Mouse (Mus musculus) lung, postnatal 25 days (tissue): ENCODE measurements at regions not wholly inside any gene's neighbourhood (a gene's known extent, or its start where the extent isn't known, plus 50 kb on each side); places are given as distances from the start of the nearest gene placed in this dataset.
A peak's percentile ranks its signal among the peaks of the same experiment; 100 is the strongest.

ENCODE experiments used
- DNase-seq: peaks from one replicate; pipeline ENCODE4 v3.0.0; 2022; ENCODE audit warnings: low spot score

- DNase-seq = no peak
Measured at GRCm38 (mm10) chr8:11979056-11979455, 138.8 kb downstream of the Tex29 start.

- DNase-seq = no peak
Measured at GRCm38 (mm10) chr8:11981458-11981857, 141.2 kb downstream of the Tex29 start.

GRCm38 (mm10) chr8:11990024-11990423, 149.8 kb downstream of the Tex29 start:
- DNase-seq = no peak

- DNase-seq = peak; percentile 55
Measured at GRCm38 (mm10) chr8:11999736-12000458, 159.6 kb downstream of the Tex29 start.

- no peak for DNase-seq
Measured at GRCm38 (mm10) chr8:12000459-12000789, 160.2 kb downstream of the Tex29 start.

- no peak for DNase-seq
Measured at GRCm38 (mm10) chr8:12004241-12004640, 164.0 kb downstream of the Tex29 start.

GRCm38 (mm10) chr8:12012769-12013168, 172.5 kb downstream of the Tex29 start:
- DNase-seq = no peak

GRCm38 (mm10) chr8:12017750-12018149, 177.5 kb downstream of the Tex29 start:
- DNase-seq = peak; percentile 38

GRCm38 (mm10) chr8:12019272-12019671, 179.0 kb downstream of the Tex29 start:
- DNase-seq = no peak

GRCm38 (mm10) chr8:12023669-12024390, 183.6 kb downstream of the Tex29 start:
- no peak for DNase-seq

- no peak for DNase-seq
Measured at GRCm38 (mm10) chr8:12030363-12031116, 190.3 kb downstream of the Tex29 start.

- DNase-seq = no peak
Measured at GRCm38 (mm10) chr8:12031796-12032195, 191.5 kb downstream of the Tex29 start.

- DNase-seq = no peak
Measured at GRCm38 (mm10) chr8:12032386-12032785, 192.1 kb downstream of the Tex29 start.

- no peak for DNase-seq
Measured at GRCm38 (mm10) chr8:12036349-12036748, 196.1 kb downstream of the Tex29 start.

- DNase-seq = no peak
Measured at GRCm38 (mm10) chr8:12040924-12041323, 200.7 kb downstream of the Tex29 start.

GRCm38 (mm10) chr8:12041662-12042061, 201.4 kb downstream of the Tex29 start:
- peak; percentile 66 for DNase-seq

- DNase-seq = no peak
Measured at GRCm38 (mm10) chr8:12050841-12051240, 210.6 kb downstream of the Tex29 start.

- no peak for DNase-seq
Measured at GRCm38 (mm10) chr8:12051357-12051756, 211.1 kb downstream of the Tex29 start.

- DNase-seq = no peak
Measured at GRCm38 (mm10) chr8:12055931-12056330, 215.7 kb downstream of the Tex29 start.

- no peak for DNase-seq
Measured at GRCm38 (mm10) chr8:12061237-12061636, 217.4 kb upstream of the A230072I06Rik start.

GRCm38 (mm10) chr8:12062710-12063109, 215.9 kb upstream of the A230072I06Rik start:
- DNase-seq = no peak

- no peak for DNase-seq
Measured at GRCm38 (mm10) chr8:12064664-12065063, 214.0 kb upstream of the A230072I06Rik start.

GRCm38 (mm10) chr8:12066454-12066853, 212.2 kb upstream of the A230072I06Rik start:
- no peak for DNase-seq
